Mouse (Mus musculus): ENCODE measurements around the gene Atp5f1. TPM values are rescaled to one million over a fixed set of nuclear protein-coding genes. Genes with fewer than 3 reads are reported as not detected.
"Not testable (repeated sequence)": the region's sequence is repeated elsewhere in the genome, so short reads cannot be mapped to it uniquely, and the experiment has no call there.

Atp5f1 gene
- polyA plus RNA-seq, 1 experiment from 2014 or later = 499 TPM

GRCm38 (mm10) chr3:105927561-105928194, 32.2 kb downstream of the Atp5f1 start:
- H3K4me1 ChIP-seq (replicated peaks; ENCODE audit: control insufficient read depth, insufficient read depth, low read length) = peaks cover 10% of the 10 kb centered on the region

GRCm38 (mm10) chr3:105924616-105925015, 35.3 kb downstream of the Atp5f1 start:
- DNase-seq (ENCODE audit: low spot score) (no peak), ATAC-seq (replicated peaks; ENCODE audit: low FRiP score) (peak; percentile 52)
- Histone ChIP-seq H3K9me3 (ENCODE audit: control insufficient read depth, low read length) (no peaks in the 10 kb centered on the region), H3K4me2 (no peak overlapping the region), H3K27ac (ENCODE audit: low read depth, low read length) (no peak overlapping the region), H3K4me3 (ENCODE audit: low read depth, low read length) (no peak overlapping the region), H3K4me1 (replicated peaks; ENCODE audit: control insufficient read depth, insufficient read depth, low read length) (peaks cover 10% of the 10 kb centered on the region), H3K36me3 (ENCODE audit: control insufficient read depth, insufficient read depth, low read length) (no peaks in the 10 kb centered on the region), H3K27me3 (replicated peaks; ENCODE audit: control insufficient read depth, insufficient read depth, low read length) (no peaks in the 10 kb centered on the region), H3K9ac (ENCODE audit: low read depth, low read length) (no peak overlapping the region)
- 62% methylated on average over 9 of the region's 9 CpGs for WGBS

More at GRCm38 (mm10) chr3:105927561-105928194, 32.2 kb downstream of the Atp5f1 start:
- Histone ChIP-seq H3K4me2 (no peak overlapping the region), H3K9ac (ENCODE audit: low read depth, low read length) (no peak overlapping the region), H3K27ac (ENCODE audit: low read depth, low read length) (no peak overlapping the region), H3K27me3 (replicated peaks; ENCODE audit: control insufficient read depth, insufficient read depth, low read length) (no peaks in the 10 kb centered on the region), H3K36me3 (ENCODE audit: control insufficient read depth, insufficient read depth, low read length) (no peaks in the 10 kb centered on the region), H3K4me3 (ENCODE audit: low read depth, low read length) (no peak overlapping the region), H3K9me3 (ENCODE audit: control insufficient read depth, low read length) (no peaks in the 10 kb centered on the region)
- ATAC-seq (replicated peaks; ENCODE audit: low FRiP score) (no peak), DNase-seq (ENCODE audit: low spot score) (no peak)
- 78% methylated on average over 7 of the region's 7 CpGs for WGBS

- H3K36me3 ChIP-seq (ENCODE audit: control insufficient read depth, insufficient read depth, low read length) = no peaks in the 10 kb centered on the region
- no peak overlapping the region; the same call in 1 of the 2 replicates for H3K9ac ChIP-seq (ENCODE audit: low read depth, low read length)
- H3K27me3 ChIP-seq (replicated peaks; ENCODE audit: control insufficient read depth, insufficient read depth, low read length) = no peaks in the 10 kb centered on the region
- 62% methylated on average over 2 of the region's 2 CpGs for WGBS
- H3K4me1 ChIP-seq (replicated peaks; ENCODE audit: control insufficient read depth, insufficient read depth, low read length) = peaks cover 16% of the 10 kb centered on the region
- ATAC-seq (replicated peaks; ENCODE audit: low FRiP score) (no peak), DNase-seq (ENCODE audit: low spot score) (no peak)
- H3K9me3 ChIP-seq (ENCODE audit: control insufficient read depth, low read length) = no peaks in the 10 kb centered on the region
- H3K27ac ChIP-seq (ENCODE audit: low read depth, low read length) = no peak overlapping the region
- no peak overlapping the region for H3K4me2 ChIP-seq
- no peak overlapping the region for H3K4me3 ChIP-seq (ENCODE audit: low read depth, low read length)
Measured at GRCm38 (mm10) chr3:105921959-105922358, 37.9 kb downstream of the Atp5f1 start.

GRCm38 (mm10) chr3:105920743-105921142, 39.2 kb downstream of the Atp5f1 start:
- H3K36me3 ChIP-seq (ENCODE audit: control insufficient read depth, insufficient read depth, low read length); H3K27me3 ChIP-seq (replicated peaks; ENCODE audit: control insufficient read depth, insufficient read depth, low read length); DNase-seq (ENCODE audit: low spot score); H3K9ac ChIP-seq (ENCODE audit: low read depth, low read length); H3K27ac ChIP-seq (ENCODE audit: low read depth, low read length); H3K9me3 ChIP-seq (ENCODE audit: control insufficient read depth, low read length); H3K4me2 ChIP-seq; H3K4me3 ChIP-seq (ENCODE audit: low read depth, low read length): not testable (repeated sequence)
- peaks cover 11% of the 10 kb centered on the region; the same call in 1 of the 2 replicates for H3K4me1 ChIP-seq (replicated peaks; ENCODE audit: control insufficient read depth, insufficient read depth, low read length)
- ATAC-seq (replicated peaks; ENCODE audit: low FRiP score) = 0 out of 2 replicates have a peak, but pooled peaks have one; percentile 48

GRCm38 (mm10) chr3:105918355-105918745, 41.5 kb downstream of the Atp5f1 start:
- DNase-seq (ENCODE audit: low spot score) (no peak), ATAC-seq (replicated peaks; ENCODE audit: low FRiP score) (no peak)
- 56% methylated on average over 3 of the region's 3 CpGs for WGBS
- Histone ChIP-seq H3K9ac (ENCODE audit: low read depth, low read length) (no peak overlapping the region), H3K36me3 (ENCODE audit: control insufficient read depth, insufficient read depth, low read length) (no peaks in the 10 kb centered on the region), H3K9me3 (ENCODE audit: control insufficient read depth, low read length) (no peaks in the 10 kb centered on the region), H3K27ac (ENCODE audit: low read depth, low read length) (no peak overlapping the region), H3K4me1 (replicated peaks; ENCODE audit: control insufficient read depth, insufficient read depth, low read length) (peaks cover 22% of the 10 kb centered on the region), H3K27me3 (replicated peaks; ENCODE audit: control insufficient read depth, insufficient read depth, low read length) (no peaks in the 10 kb centered on the region), H3K4me2 (no peak overlapping the region), H3K4me3 (ENCODE audit: low read depth, low read length) (no peak overlapping the region)

- H3K4me2 ChIP-seq = no peak overlapping the region
- H3K27me3 ChIP-seq (replicated peaks; ENCODE audit: control insufficient read depth, insufficient read depth, low read length) = no peaks in the 10 kb centered on the region
- DNase-seq (ENCODE audit: low spot score) (no peak), ATAC-seq (replicated peaks; ENCODE audit: low FRiP score) (no peak)
- no peaks in the 10 kb centered on the region for H3K9me3 ChIP-seq (ENCODE audit: control insufficient read depth, low read length)
- H3K27ac ChIP-seq (ENCODE audit: low read depth, low read length) = no peak overlapping the region
- WGBS = 39% methylated on average over 10 of the region's 10 CpGs
- H3K4me1 ChIP-seq (replicated peaks; ENCODE audit: control insufficient read depth, insufficient read depth, low read length) = peaks cover 25% of the 10 kb centered on the region
- no peak overlapping the region for H3K4me3 ChIP-seq (ENCODE audit: low read depth, low read length)
- H3K36me3 ChIP-seq (ENCODE audit: control insufficient read depth, insufficient read depth, low read length) = no peaks in the 10 kb centered on the region
- no peak overlapping the region for H3K9ac ChIP-seq (ENCODE audit: low read depth, low read length)
Measured at GRCm38 (mm10) chr3:105917656-105918354, 42.1 kb downstream of the Atp5f1 start.

GRCm38 (mm10) chr3:105916455-105916854, 43.4 kb downstream of the Atp5f1 start:
- not testable (repeated sequence) for H3K27ac ChIP-seq (ENCODE audit: low read depth, low read length); H3K27me3 ChIP-seq (replicated peaks; ENCODE audit: control insufficient read depth, insufficient read depth, low read length); H3K36me3 ChIP-seq (ENCODE audit: control insufficient read depth, insufficient read depth, low read length); DNase-seq (ENCODE audit: low spot score); ATAC-seq (replicated peaks; ENCODE audit: low FRiP score); H3K4me3 ChIP-seq (ENCODE audit: low read depth, low read length); H3K9ac ChIP-seq (ENCODE audit: low read depth, low read length); H3K9me3 ChIP-seq (ENCODE audit: control insufficient read depth, low read length); H3K4me2 ChIP-seq
- H3K4me1 ChIP-seq (replicated peaks; ENCODE audit: control insufficient read depth, insufficient read depth, low read length) = peaks cover 31% of the 10 kb centered on the region

- H3K27me3 ChIP-seq (replicated peaks; ENCODE audit: control insufficient read depth, insufficient read depth, low read length) = no peaks in the 10 kb centered on the region
- no peak overlapping the region for H3K4me2 ChIP-seq
- H3K4me1 ChIP-seq (replicated peaks; ENCODE audit: control insufficient read depth, insufficient read depth, low read length) = peaks cover 31% of the 10 kb centered on the region
- no peak overlapping the region for H3K9ac ChIP-seq (ENCODE audit: low read depth, low read length)
- ATAC-seq (replicated peaks; ENCODE audit: low FRiP score) = no peak
- no peak for DNase-seq (ENCODE audit: low spot score)
- H3K27ac ChIP-seq (ENCODE audit: low read depth, low read length) = no peak overlapping the region
- no peaks in the 10 kb centered on the region for H3K36me3 ChIP-seq (ENCODE audit: control insufficient read depth, insufficient read depth, low read length)
- H3K4me3 ChIP-seq (ENCODE audit: low read depth, low read length) = no peak overlapping the region
- H3K9me3 ChIP-seq (ENCODE audit: control insufficient read depth, low read length) = no peaks in the 10 kb centered on the region
- 25% methylated on average over 1 of the region's 1 CpGs for WGBS
Measured at GRCm38 (mm10) chr3:105915281-105915680, 44.6 kb downstream of the Atp5f1 start.
